Mouse (Mus musculus) testis, adult 2 months (tissue): ENCODE results near the gene Cdkal1. TPM values are rescaled to one million over a fixed set of nuclear protein-coding genes. Genes with fewer than 3 reads are reported as not detected.

Experiments used
- H3K27ac ChIP-seq: fragments of 200-500 bp; 2 replicates; pipeline ENCODE4 v1.5.1; 2012; ENCODE audit warnings: low read depth, low read length; ENCODE audit not compliant: control insufficient read depth, insufficient read depth
- H3K27me3 ChIP-seq: fragments of 200-500 bp; 2 replicates; pipeline ENCODE4 v1.6.1; 2012; ENCODE audit warnings: mild to moderate bottlenecking, low read length, moderate library complexity; ENCODE audit not compliant: control insufficient read depth, insufficient read depth
- H3K36me3 ChIP-seq: fragments of 200-500 bp; 2 replicates; pipeline ENCODE4 v1.6.1; 2012; ENCODE audit warnings: mild to moderate bottlenecking, low read length; ENCODE audit not compliant: control insufficient read depth, insufficient read depth
- H3K4me1 ChIP-seq: fragments of 200-500 bp; 2 replicates; pipeline ENCODE4 v1.6.1; 2012; ENCODE audit warnings: low read length; ENCODE audit not compliant: control insufficient read depth, insufficient read depth
- H3K4me3 ChIP-seq: fragments of 200-500 bp; 2 replicates; pipeline ENCODE4 v1.5.1; 2012; ENCODE audit warnings: low read depth, mild to moderate bottlenecking, low read length, moderate library complexity, mixed read lengths; ENCODE audit not compliant: control insufficient read depth
- CTCF ChIP-seq: fragments of 200-500 bp; IDR thresholded peaks from 2 replicates; pipeline ENCODE4 v1.5.1; 2012; ENCODE audit warnings: low read depth, mild to moderate bottlenecking, inconsistent platforms, low read length, moderate library complexity; ENCODE audit not compliant: control insufficient read depth, insufficient read depth, insufficient replicate concordance
- POLR2A ChIP-seq: fragments of 200-500 bp; IDR thresholded peaks from 2 replicates; pipeline ENCODE4 v1.6.1; 2012; ENCODE audit warnings: low read depth, mild to moderate bottlenecking, inconsistent platforms, low read length, moderate library complexity; ENCODE audit not compliant: control insufficient read depth
- polyA plus RNA-seq: library from polyadenylated mRNA; depleted of rRNA; stranded (reverse); fragments of >200 nt; gene quantifications from 2 replicates; pipeline ENCODE4 v1.2.3, GENCODE M21; 2012

The Cdkal1 gene
- polyA plus RNA-seq, 1 experiment = 14.3 TPM

GRCm38 (mm10) chr13:29184545-29184944 is 670.9 kb downstream of the Cdkal1 start:
- no peak for TF ChIP-seq POLR2A
- TF ChIP-seq CTCF = no peak
- no peak overlapping the region for H3K27ac ChIP-seq
- H3K27me3 ChIP-seq = no peaks in the 10 kb centered on the region
- no peaks in the 10 kb centered on the region for H3K4me1 ChIP-seq
- no peaks in the 10 kb centered on the region for H3K36me3 ChIP-seq
- H3K4me3 ChIP-seq = no peak overlapping the region

GRCm38 (mm10) chr13:29179861-29180260 is 675.6 kb downstream of the Cdkal1 start:
- Histone ChIP-seq H3K36me3 (no peaks in the 10 kb centered on the region), H3K27ac (no peak overlapping the region), H3K4me3 (no peak overlapping the region), H3K4me1 (no peaks in the 10 kb centered on the region), H3K27me3 (no peaks in the 10 kb centered on the region)
- TF ChIP-seq CTCF = no peak
- no peak for TF ChIP-seq POLR2A

GRCm38 (mm10) chr13:29179260-29179659 is 676.2 kb downstream of the Cdkal1 start:
- H3K27me3 ChIP-seq = no peaks in the 10 kb centered on the region

GRCm38 (mm10) chr13:29177889-29178486 is 677.5 kb downstream of the Cdkal1 start:
- no peaks in the 10 kb centered on the region for H3K4me1 ChIP-seq
- H3K27me3 ChIP-seq = no peaks in the 10 kb centered on the region
- no peak overlapping the region for H3K4me3 ChIP-seq
- no peak overlapping the region for H3K27ac ChIP-seq
- H3K36me3 ChIP-seq = no peaks in the 10 kb centered on the region
- TF ChIP-seq CTCF (no peak), POLR2A (no peak)

More at GRCm38 (mm10) chr13:29179260-29179659, 676.2 kb downstream of the Cdkal1 start:
- H3K36me3 ChIP-seq = no peaks in the 10 kb centered on the region
- no peak overlapping the region for H3K4me3 ChIP-seq
- no peaks in the 10 kb centered on the region for H3K4me1 ChIP-seq
- no peak for TF ChIP-seq CTCF
- no peak for TF ChIP-seq POLR2A
- H3K27ac ChIP-seq = no peak overlapping the region

GRCm38 (mm10) chr13:29169356-29169755 is 686.1 kb downstream of the Cdkal1 start:
- Histone ChIP-seq H3K27me3 (no peaks in the 10 kb centered on the region), H3K27ac (no peak overlapping the region), H3K4me1 (no peaks in the 10 kb centered on the region), H3K36me3 (no peaks in the 10 kb centered on the region), H3K4me3 (no peak overlapping the region)
- TF ChIP-seq POLR2A = no peak
- TF ChIP-seq CTCF = no peak

- TF ChIP-seq POLR2A = no peak
- TF ChIP-seq CTCF = no peak
- Histone ChIP-seq H3K27me3 (no peaks in the 10 kb centered on the region), H3K27ac (no peak overlapping the region), H3K4me1 (no peaks in the 10 kb centered on the region), H3K4me3 (no peak overlapping the region), H3K36me3 (no peaks in the 10 kb centered on the region)
These were observed 690.5 kb downstream of the Cdkal1 start for GRCm38 (mm10) chr13:29164845-29165524.

GRCm38 (mm10) chr13:29162867-29163514 is 692.5 kb downstream of the Cdkal1 start:
- TF ChIP-seq CTCF (no peak), POLR2A (no peak)

More at GRCm38 (mm10) chr13:29162867-29163514, 692.5 kb downstream of the Cdkal1 start:
- no peak overlapping the region for H3K27ac ChIP-seq
- no peaks in the 10 kb centered on the region for H3K36me3 ChIP-seq
- H3K4me1 ChIP-seq = no peaks in the 10 kb centered on the region
- no peaks in the 10 kb centered on the region for H3K27me3 ChIP-seq
- H3K4me3 ChIP-seq = no peak overlapping the region
